Mouse (Mus musculus): Measurements from ENCODE around the gene Entpd1. TPM values are rescaled to one million over a fixed set of nuclear protein-coding genes. Genes with fewer than 3 reads are reported as not detected.

The Entpd1 gene
- polyA plus RNA-seq, 1 experiment from 2014 or later, result 8.5 TPM

Other genes starting within 250 kb of the Entpd1 start
- 82.7 and 97.2 TPM in 2 replicates for gene Sorbs1, start 98.6 kb upstream of the Entpd1 start, polyA plus RNA-seq (2014; fragmentation: Nextera tagmentation; extraction: Ambion mirVana)
- 62.7 and 70.1 TPM in 2 replicates for gene Aldh18a1, start 23.9 kb upstream of the Entpd1 start, polyA plus RNA-seq (2014; fragmentation: Nextera tagmentation; extraction: Ambion mirVana)
- gene Tctn3, start 133 bp upstream of the Entpd1 start, polyA plus RNA-seq (2014; fragmentation: Nextera tagmentation; extraction: Ambion mirVana), result 12.0 and 13.2 TPM in 2 replicates
- 0.20 and 0.61 TPM in 2 replicates for gene Cc2d2b, start 136.4 kb downstream of the Entpd1 start, polyA plus RNA-seq (2014; fragmentation: Nextera tagmentation; extraction: Ambion mirVana)
- 30.9 and 40.8 TPM in 2 replicates for gene Ccnj, start 218.9 kb downstream of the Entpd1 start, polyA plus RNA-seq (2014; fragmentation: Nextera tagmentation; extraction: Ambion mirVana)